Mouse (Mus musculus): Measurements from ENCODE around the gene Naaladl1.

Gene Naaladl1

GRCm38 (mm10) chr19:6084478-6085248, 20.9 kb upstream of the Naaladl1 start, which contains the start of the genes Zfpl1 and Cdca5:
Zfpl1 (minus strand) TSS chr19:6084956.
Cdca5 (plus strand) TSS chr19:6084983.
- peak; percentile 97 for DNase-seq (ENCODE audit: low spot score)

- DNase-seq (ENCODE audit: low spot score), result peak; percentile 75
Measured at GRCm38 (mm10) chr19:6085417-6085879, 20.1 kb upstream of the Naaladl1 start.

- DNase-seq (ENCODE audit: low spot score), result no peak
Measured at GRCm38 (mm10) chr19:6088841-6089240, 16.7 kb upstream of the Naaladl1 start.

GRCm38 (mm10) chr19:6094119-6094518, 11.5 kb upstream of the Naaladl1 start, which contains the start of gene AC131692.1:
AC131692.1 (plus strand) TSS chr19:6094419.
- no peak for DNase-seq (ENCODE audit: low spot score)

GRCm38 (mm10) chr19:6097847-6098246, 7.7 kb upstream of the Naaladl1 start:
- no peak for DNase-seq (ENCODE audit: low spot score)

GRCm38 (mm10) chr19:6101186-6101585, 4.4 kb upstream of the Naaladl1 start:
- no peak for DNase-seq (ENCODE audit: low spot score)

GRCm38 (mm10) chr19:6102169-6102853, 3.3 kb upstream of the Naaladl1 start:
- DNase-seq (ENCODE audit: low spot score), result no peak

GRCm38 (mm10) chr19:6104476-6104875, 1.1 kb upstream of the Naaladl1 start:
- no peak for DNase-seq (ENCODE audit: low spot score)

GRCm38 (mm10) chr19:6113116-6113515, 7.5 kb downstream of the Naaladl1 start:
- no peak for DNase-seq (ENCODE audit: low spot score)

GRCm38 (mm10) chr19:6116113-6116850, 10.7 kb downstream of the Naaladl1 start:
- DNase-seq (ENCODE audit: low spot score), result no peak

GRCm38 (mm10) chr19:6117346-6117985, 11.9 kb downstream of the Naaladl1 start:
- DNase-seq (ENCODE audit: low spot score), result no peak

- DNase-seq (ENCODE audit: low spot score), result peak; percentile 89
Measured at GRCm38 (mm10) chr19:6117986-6118676, 12.5 kb downstream of the Naaladl1 start, which contains the start of gene Sac3d1. Sac3d1 (minus strand) TSS chr19:6118650.

- DNase-seq (ENCODE audit: low spot score), result no peak
Measured at GRCm38 (mm10) chr19:6118677-6119185, 13.1 kb downstream of the Naaladl1 start.

GRCm38 (mm10) chr19:6121761-6122160, 16.2 kb downstream of the Naaladl1 start:
- no peak for DNase-seq (ENCODE audit: low spot score)

- DNase-seq (ENCODE audit: low spot score), result no peak
Measured at GRCm38 (mm10) chr19:6123330-6123729, 17.7 kb downstream of the Naaladl1 start.

- DNase-seq (ENCODE audit: low spot score), result no peak
Measured at GRCm38 (mm10) chr19:6124898-6125297, 19.3 kb downstream of the Naaladl1 start.

GRCm38 (mm10) chr19:6126289-6126688, 20.7 kb downstream of the Naaladl1 start:
- DNase-seq (ENCODE audit: low spot score), result no peak

GRCm38 (mm10) chr19:6126789-6127580, 21.4 kb downstream of the Naaladl1 start:
- DNase-seq (ENCODE audit: low spot score), result no peak

- peak; percentile 94 for DNase-seq (ENCODE audit: low spot score)
Measured at GRCm38 (mm10) chr19:6127760-6128341, 22.3 kb downstream of the Naaladl1 start, which contains the start of gene Snx15. Snx15 (minus strand) TSS chr19:6128304.

Data from testis, postnatal 14 days (tissue).